Mouse (Mus musculus) embryonic facial prominence, embryonic 13.5 days (tissue): ENCODE data around the gene Prepl. TPM values are rescaled to one million over a fixed set of nuclear protein-coding genes. Genes with fewer than 3 reads are reported as not detected.

Experiments used
- ATAC-seq: fragments of 200-750 bp; cut with Nextera tagmentation; 2 replicates; pipeline ENCODE4 v1.8.0; 2017; ENCODE audit warnings: low read depth; ENCODE audit not compliant: insufficient number of reproducible peaks, insufficient read depth, low FRiP score, low TSS enrichment
- H3K27ac ChIP-seq: fragments of 300-500 bp; sonication (generic); 2 replicates; pipeline ENCODE4 v1.5.1; 2015; ENCODE audit warnings: moderate library complexity, mild to moderate bottlenecking, inconsistent platforms
- H3K27me3 ChIP-seq: fragments of 300-500 bp; sonication (generic); 2 replicates; pipeline ENCODE4 v1.6.1; 2015; ENCODE audit warnings: mild to moderate bottlenecking, inconsistent platforms
- H3K36me3 ChIP-seq: fragments of 300-500 bp; sonication (generic); 2 replicates; pipeline ENCODE4 v1.6.1; 2015; ENCODE audit warnings: mild to moderate bottlenecking, inconsistent platforms
- H3K4me1 ChIP-seq: fragments of 300-500 bp; sonication (generic); 2 replicates; pipeline ENCODE4 v1.6.1; 2015; ENCODE audit warnings: inconsistent platforms
- H3K4me2 ChIP-seq: fragments of 300-500 bp; sonication (generic); 2 replicates; pipeline ENCODE4 v1.6.1; 2015; ENCODE audit warnings: moderate library complexity, mild to moderate bottlenecking, inconsistent platforms
- H3K4me3 ChIP-seq: fragments of 300-500 bp; sonication (generic); 2 replicates; pipeline ENCODE4 v1.5.1; 2015; ENCODE audit warnings: mild to moderate bottlenecking, inconsistent platforms
- H3K9ac ChIP-seq: fragments of 300-500 bp; sonication (generic); 2 replicates; pipeline ENCODE4 v1.6.1; 2015; ENCODE audit warnings: mild to moderate bottlenecking, inconsistent platforms
- H3K9me3 ChIP-seq: fragments of 300-500 bp; sonication (generic); 2 replicates; pipeline ENCODE4 v1.6.1; 2016; ENCODE audit warnings: inconsistent platforms
- WGBS: fragments of 180-500 bp; shearing (Covaris S2); methylation state at CpG from one replicate; pipeline ENCODE4 v1.1.7; 2015; ENCODE audit warnings: mixed read lengths; 5-methylcytosine and 5-hydroxymethylcytosine counted together
- polyA plus RNA-seq: library from polyadenylated mRNA; unstranded; fragments of >200 nt; fragmentation: Nextera tagmentation; extraction: Ambion mirVana; gene quantifications from 2 replicates; pipeline ENCODE4 v1.2.1, GENCODE M21; 2015

The Prepl gene
- polyA plus RNA-seq, 1 experiment from 2014 or later: 26.0 TPM

- WGBS: 56% methylated on average over 6 of the region's 6 CpGs
- no peak for ATAC-seq
- peaks cover 10% of the 10 kb centered on the region for H3K4me1 ChIP-seq
- no peak overlapping the region for H3K4me3 ChIP-seq
- H3K9ac ChIP-seq: no peak overlapping the region
- H3K27me3 ChIP-seq: no peaks in the 10 kb centered on the region
- H3K27ac ChIP-seq: no peak overlapping the region
- peaks cover 62% of the 10 kb centered on the region for H3K36me3 ChIP-seq
- H3K4me2 ChIP-seq: no peak overlapping the region
- no peaks in the 10 kb centered on the region for H3K9me3 ChIP-seq
Observed at GRCm38 (mm10) chr17:85070658-85071057, 19.4 kb downstream of the Prepl start.

GRCm38 (mm10) chr17:85067331-85067730, 22.7 kb downstream of the Prepl start:
- peaks cover 84% of the 10 kb centered on the region for H3K36me3 ChIP-seq
- no peak overlapping the region for H3K9ac ChIP-seq
- H3K9me3 ChIP-seq: no peaks in the 10 kb centered on the region
- peaks cover under 1% of the 10 kb centered on the region for H3K4me1 ChIP-seq
- H3K4me2 ChIP-seq: no peak overlapping the region
- H3K27ac ChIP-seq: no peak overlapping the region
- H3K4me3 ChIP-seq: no peak overlapping the region
- WGBS: 93% methylated on average over 7 of the region's 7 CpGs
- no peak for ATAC-seq
- H3K27me3 ChIP-seq: no peaks in the 10 kb centered on the region

- Histone ChIP-seq H3K9me3 (no peaks in the 10 kb centered on the region), H3K27me3 (no peaks in the 10 kb centered on the region), H3K4me1 (no peaks in the 10 kb centered on the region), H3K9ac (no peak overlapping the region), H3K36me3 (peaks cover 54% of the 10 kb centered on the region), H3K4me2 (no peak overlapping the region), H3K4me3 (no peak overlapping the region), H3K27ac (no peak overlapping the region)
- no peak for ATAC-seq
- WGBS: 86% methylated on average over 7 of the region's 7 CpGs
Observed at GRCm38 (mm10) chr17:85063560-85063959, 26.5 kb downstream of the Prepl start.

- WGBS: 93% methylated on average over 6 of the region's 6 CpGs
- Histone ChIP-seq H3K36me3 (peaks cover 17% of the 10 kb centered on the region), H3K4me1 (no peaks in the 10 kb centered on the region), H3K27ac (no peak overlapping the region), H3K27me3 (no peaks in the 10 kb centered on the region), H3K9me3 (no peaks in the 10 kb centered on the region), H3K4me2 (no peak overlapping the region), H3K4me3 (no peak overlapping the region), H3K9ac (no peak overlapping the region)
- ATAC-seq: no peak
Observed at GRCm38 (mm10) chr17:85059136-85059535, 30.9 kb downstream of the Prepl start.

- H3K27ac ChIP-seq: no peak overlapping the region
- H3K4me1 ChIP-seq: no peaks in the 10 kb centered on the region
- 85% methylated on average over 7 of the region's 7 CpGs for WGBS
- H3K9ac ChIP-seq: no peak overlapping the region
- no peak overlapping the region for H3K4me3 ChIP-seq
- peaks cover 10% of the 10 kb centered on the region for H3K36me3 ChIP-seq
- H3K27me3 ChIP-seq: no peaks in the 10 kb centered on the region
- ATAC-seq: no peak
- H3K4me2 ChIP-seq: no peak overlapping the region
- H3K9me3 ChIP-seq: no peaks in the 10 kb centered on the region
Observed at GRCm38 (mm10) chr17:85058276-85058675, 31.8 kb downstream of the Prepl start.

GRCm38 (mm10) chr17:85048379-85048778, 41.7 kb downstream of the Prepl start:
- no peak overlapping the region for H3K4me3 ChIP-seq

GRCm38 (mm10) chr17:85045160-85045559, 44.9 kb downstream of the Prepl start:
- no peaks in the 10 kb centered on the region for H3K27me3 ChIP-seq
- H3K36me3 ChIP-seq: no peaks in the 10 kb centered on the region
- no peak overlapping the region for H3K4me2 ChIP-seq
- H3K4me3 ChIP-seq: no peak overlapping the region
- ATAC-seq: no peak
- H3K9me3 ChIP-seq: no peaks in the 10 kb centered on the region
- 88% methylated on average over 12 of the region's 12 CpGs for WGBS
- H3K27ac ChIP-seq: no peak overlapping the region
- no peaks in the 10 kb centered on the region for H3K4me1 ChIP-seq
- no peak overlapping the region for H3K9ac ChIP-seq

More at GRCm38 (mm10) chr17:85048379-85048778, 41.7 kb downstream of the Prepl start:
- H3K4me1 ChIP-seq: no peaks in the 10 kb centered on the region
- no peaks in the 10 kb centered on the region for H3K36me3 ChIP-seq
- H3K27me3 ChIP-seq: no peaks in the 10 kb centered on the region
- WGBS: 91% methylated on average over 5 of the region's 5 CpGs
- H3K27ac ChIP-seq: no peak overlapping the region
- H3K9me3 ChIP-seq: no peaks in the 10 kb centered on the region
- no peak overlapping the region for H3K9ac ChIP-seq
- no peak overlapping the region for H3K4me2 ChIP-seq
- ATAC-seq: no peak

- H3K27ac ChIP-seq: no peak overlapping the region
- WGBS: 89% methylated on average over 5 of the region's 5 CpGs
- H3K9me3 ChIP-seq: no peaks in the 10 kb centered on the region
- no peaks in the 10 kb centered on the region for H3K27me3 ChIP-seq
- no peaks in the 10 kb centered on the region for H3K36me3 ChIP-seq
- no peak overlapping the region for H3K4me2 ChIP-seq
- no peak overlapping the region for H3K9ac ChIP-seq
- no peak overlapping the region for H3K4me3 ChIP-seq
- H3K4me1 ChIP-seq: no peaks in the 10 kb centered on the region
- no peak for ATAC-seq
Observed at GRCm38 (mm10) chr17:85044466-85044865, 45.6 kb downstream of the Prepl start.

GRCm38 (mm10) chr17:85043404-85043816, 46.6 kb downstream of the Prepl start:
- Histone ChIP-seq H3K36me3 (no peaks in the 10 kb centered on the region), H3K4me3 (no peak overlapping the region), H3K9ac (no peak overlapping the region), H3K4me2 (no peak overlapping the region), H3K4me1 (no peaks in the 10 kb centered on the region), H3K9me3 (no peaks in the 10 kb centered on the region), H3K27ac (no peak overlapping the region), H3K27me3 (no peaks in the 10 kb centered on the region)
- no peak for ATAC-seq
- 80% methylated on average over 6 of the region's 6 CpGs for WGBS

- no peak overlapping the region for H3K4me2 ChIP-seq
- H3K27ac ChIP-seq: no peak overlapping the region
- no peak overlapping the region for H3K4me3 ChIP-seq
- H3K4me1 ChIP-seq: no peaks in the 10 kb centered on the region
- H3K9me3 ChIP-seq: no peaks in the 10 kb centered on the region
- no peak overlapping the region for H3K9ac ChIP-seq
- no peaks in the 10 kb centered on the region for H3K36me3 ChIP-seq
- H3K27me3 ChIP-seq: no peaks in the 10 kb centered on the region
- WGBS: 77% methylated on average over 6 of the region's 6 CpGs
- no peak for ATAC-seq
Observed at GRCm38 (mm10) chr17:85042419-85042818, 47.6 kb downstream of the Prepl start.

GRCm38 (mm10) chr17:85040913-85041312, 49.1 kb downstream of the Prepl start:
- H3K9me3 ChIP-seq: no peaks in the 10 kb centered on the region
- 78% methylated on average over 7 of the region's 7 CpGs for WGBS
- H3K4me1 ChIP-seq: no peaks in the 10 kb centered on the region
- H3K27me3 ChIP-seq: no peaks in the 10 kb centered on the region
- H3K4me2 ChIP-seq: no peak overlapping the region
- no peak overlapping the region for H3K4me3 ChIP-seq
- no peak overlapping the region for H3K27ac ChIP-seq
- no peaks in the 10 kb centered on the region for H3K36me3 ChIP-seq
- no peak for ATAC-seq
- H3K9ac ChIP-seq: no peak overlapping the region

- Histone ChIP-seq H3K36me3 (no peaks in the 10 kb centered on the region), H3K4me2 (no peak overlapping the region), H3K27ac (no peak overlapping the region), H3K9ac (no peak overlapping the region), H3K9me3 (no peaks in the 10 kb centered on the region), H3K27me3 (no peaks in the 10 kb centered on the region), H3K4me3 (no peak overlapping the region), H3K4me1 (no peaks in the 10 kb centered on the region)
- ATAC-seq: no peak
- 92% methylated on average over 5 of the region's 5 CpGs for WGBS
Observed at GRCm38 (mm10) chr17:85038761-85039160, 51.3 kb downstream of the Prepl start.

GRCm38 (mm10) chr17:85038311-85038710, 51.7 kb downstream of the Prepl start:
- H3K36me3 ChIP-seq: no peaks in the 10 kb centered on the region
- H3K4me2 ChIP-seq: no peak overlapping the region
- 76% methylated on average over 4 of the region's 4 CpGs for WGBS
- no peaks in the 10 kb centered on the region for H3K9me3 ChIP-seq
- no peaks in the 10 kb centered on the region for H3K4me1 ChIP-seq
- H3K27ac ChIP-seq: no peak overlapping the region
- H3K4me3 ChIP-seq: no peak overlapping the region
- no peaks in the 10 kb centered on the region for H3K27me3 ChIP-seq
- no peak overlapping the region for H3K9ac ChIP-seq
- ATAC-seq: no peak
